Mouse (Mus musculus) kidney, adult 2 months (tissue): ENCODE data around the gene Zc3h15. TPM values are rescaled to one million over a fixed set of nuclear protein-coding genes. Genes with fewer than 3 reads are reported as not detected.

Experiments used
- DNase-seq: peaks from one replicate; pipeline ENCODE4 v3.0.0; 2021
- H3K27ac ChIP-seq: fragments of 200-500 bp; 2 replicates; pipeline ENCODE4 v1.5.1; 2012; ENCODE audit warnings: low read depth, low read length, control low read depth, inconsistent platforms; ENCODE audit not compliant: insufficient read depth
- H3K27me3 ChIP-seq: fragments of 200-500 bp; replicated peaks from 2 replicates; pipeline ENCODE4 v1.6.1; 2012; ENCODE audit warnings: mild to moderate bottlenecking, moderate library complexity, low read length, inconsistent platforms; ENCODE audit not compliant: control insufficient read depth, insufficient read depth
- H3K36me3 ChIP-seq: fragments of 200-500 bp; 2 replicates; pipeline ENCODE4 v1.6.1; 2012; ENCODE audit warnings: mild to moderate bottlenecking, moderate library complexity, low read length, inconsistent platforms; ENCODE audit not compliant: control insufficient read depth, insufficient read depth
- H3K4me1 ChIP-seq: fragments of 200-500 bp; 2 replicates; pipeline ENCODE4 v1.6.1; 2011; ENCODE audit warnings: low read length; ENCODE audit not compliant: control insufficient read depth, insufficient read depth
- H3K4me3 ChIP-seq: fragments of 200-500 bp; 2 replicates; pipeline ENCODE4 v1.5.1; 2011; ENCODE audit warnings: mild to moderate bottlenecking, low read depth, low read length, control low read depth; ENCODE audit not compliant: insufficient read depth
- CTCF ChIP-seq: fragments of 200-500 bp; conservative IDR thresholded peaks from 2 replicates; pipeline ENCODE4 v1.5.1; 2011; ENCODE audit warnings: low read depth, mild to moderate bottlenecking, control low read depth, low read length, moderate library complexity, mixed read lengths; ENCODE audit not compliant: insufficient read depth, insufficient read length
- POLR2A ChIP-seq: fragments of 200-500 bp; IDR thresholded peaks from one replicate; pipeline ENCODE4 v1.6.1; 2011; ENCODE audit warnings: low read depth, low read length, control low read depth
- WGBS: fragments of 180-500 bp; shearing (Covaris S2); methylation state at CpG from one replicate; pipeline ENCODE4 v1.1.7; 2018; 5-methylcytosine and 5-hydroxymethylcytosine counted together
- polyA plus RNA-seq: library from polyadenylated mRNA; depleted of rRNA; stranded (reverse); fragments of >200 nt; gene quantifications from 2 replicates; pipeline ENCODE4 v1.2.3, GENCODE M21; 2012

Zc3h15 gene
- polyA plus RNA-seq, 1 experiment = 25.2 TPM

DNA sequence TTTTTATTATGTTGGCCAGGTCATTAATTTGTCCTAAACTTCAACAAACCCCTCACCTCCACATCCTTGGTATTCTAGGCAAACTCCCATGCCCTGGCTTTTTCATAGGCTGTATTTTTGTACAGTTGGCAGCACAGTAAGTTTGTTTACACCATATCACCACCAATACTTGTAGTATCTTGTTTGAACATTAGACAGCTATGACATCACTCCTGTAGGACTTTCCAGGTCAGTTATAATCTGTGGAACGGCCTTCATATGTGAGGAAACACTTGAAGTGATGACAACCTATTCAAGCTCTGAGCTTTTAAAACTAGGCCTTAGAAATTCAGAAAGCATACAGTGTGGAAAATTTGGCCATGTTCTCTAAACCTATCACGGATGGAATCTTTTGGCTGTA is 29.6 kb downstream of the Zc3h15 start:
- DNase-seq = no peak
- Histone ChIP-seq H3K36me3 (no peaks in the 10 kb centered on the region), H3K4me3 (no peak overlapping the region), H3K27me3 (no peaks in the 10 kb centered on the region), H3K27ac (no peak overlapping the region), H3K4me1 (peaks cover 7% of the 10 kb centered on the region; the same call in 1 of the 2 replicates)
- TF ChIP-seq POLR2A (no peak), CTCF (no peak)
- 61% methylated on average over 2 of the region's 2 CpGs for WGBS

DNA sequence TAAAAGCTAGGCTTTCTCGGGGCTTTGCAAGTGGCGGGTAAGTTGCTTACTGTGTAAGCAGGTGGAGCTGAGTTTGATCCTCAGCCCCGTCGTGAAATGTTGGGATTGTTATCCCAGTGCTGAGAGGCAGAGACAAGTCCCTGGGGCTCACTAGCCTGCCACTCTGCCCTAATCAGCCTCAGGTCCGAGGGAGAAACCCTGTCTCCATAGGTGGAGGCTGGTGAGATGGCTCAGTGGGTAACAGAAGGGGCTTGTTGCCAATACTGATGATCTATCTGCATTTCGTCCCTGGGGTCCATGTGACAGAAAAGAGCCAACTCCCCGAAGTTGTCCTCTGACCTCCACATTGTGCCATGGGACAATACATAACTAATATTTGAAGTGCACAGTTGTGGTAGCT is 30.2 kb downstream of the Zc3h15 start:
- WGBS = 79% methylated on average over 7 of the region's 7 CpGs
- no peak for DNase-seq
- no peak overlapping the region for H3K27ac ChIP-seq
- peaks cover 7% of the 10 kb centered on the region; the same call in 1 of the 2 replicates for H3K4me1 ChIP-seq
- H3K4me3 ChIP-seq = no peak overlapping the region
- H3K27me3 ChIP-seq = no peaks in the 10 kb centered on the region
- no peaks in the 10 kb centered on the region for H3K36me3 ChIP-seq
- TF ChIP-seq CTCF (no peak), POLR2A (no peak)

DNA sequence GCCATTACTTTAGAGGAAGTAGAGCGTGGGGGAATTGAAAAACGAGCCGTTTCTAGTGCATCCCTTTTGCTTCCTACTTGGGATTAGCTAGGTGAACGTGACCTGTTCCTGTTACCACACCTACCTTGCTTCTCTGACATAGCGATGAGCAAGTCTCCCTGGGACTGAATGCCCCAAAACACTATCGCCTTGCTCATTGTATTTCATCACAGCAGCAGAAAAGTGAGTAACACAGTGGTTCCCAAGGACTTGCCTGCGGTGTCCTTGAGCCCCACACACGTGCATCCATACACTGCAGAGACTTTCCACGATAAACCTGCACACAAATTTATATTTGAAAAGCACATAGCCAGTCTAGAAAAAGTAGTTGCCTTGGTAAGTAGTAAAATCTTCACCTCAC is 30.7 kb downstream of the Zc3h15 start:
- Histone ChIP-seq H3K27ac (no peak overlapping the region), H3K4me1 (peaks cover 7% of the 10 kb centered on the region; the same call in 1 of the 2 replicates), H3K4me3 (no peak overlapping the region), H3K36me3 (no peaks in the 10 kb centered on the region), H3K27me3 (no peaks in the 10 kb centered on the region)
- TF ChIP-seq POLR2A (no peak), CTCF (no peak)
- 83% methylated on average over 9 of the region's 9 CpGs for WGBS
- no peak for DNase-seq

DNA sequence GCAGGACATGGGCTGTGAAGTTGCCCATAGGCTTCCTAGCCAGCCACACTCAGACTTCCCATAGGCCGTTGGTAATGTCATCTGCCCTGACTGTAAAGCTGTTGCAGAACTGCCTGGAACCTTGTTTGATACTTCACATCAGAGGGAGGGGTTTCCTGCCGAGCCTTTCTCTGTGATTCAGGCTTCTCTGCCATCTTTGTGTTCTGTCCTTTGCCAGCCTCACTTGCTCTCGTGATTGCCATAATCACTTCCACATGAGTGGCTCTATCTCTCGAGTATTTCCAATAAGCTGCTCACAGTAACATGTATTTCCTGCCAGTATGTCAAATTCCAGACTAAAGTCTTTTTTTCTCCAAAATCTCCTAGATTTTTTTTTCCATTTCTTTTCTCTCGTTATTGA is 31.4 kb downstream of the Zc3h15 start:
- 50% methylated on average over 5 of the region's 5 CpGs for WGBS
- Histone ChIP-seq H3K27ac (no peak overlapping the region), H3K27me3 (no peaks in the 10 kb centered on the region), H3K4me1 (peaks cover 7% of the 10 kb centered on the region; the same call in 1 of the 2 replicates), H3K36me3 (no peaks in the 10 kb centered on the region), H3K4me3 (no peak overlapping the region)
- no peak for DNase-seq
- TF ChIP-seq CTCF (no peak), POLR2A (no peak)

DNA sequence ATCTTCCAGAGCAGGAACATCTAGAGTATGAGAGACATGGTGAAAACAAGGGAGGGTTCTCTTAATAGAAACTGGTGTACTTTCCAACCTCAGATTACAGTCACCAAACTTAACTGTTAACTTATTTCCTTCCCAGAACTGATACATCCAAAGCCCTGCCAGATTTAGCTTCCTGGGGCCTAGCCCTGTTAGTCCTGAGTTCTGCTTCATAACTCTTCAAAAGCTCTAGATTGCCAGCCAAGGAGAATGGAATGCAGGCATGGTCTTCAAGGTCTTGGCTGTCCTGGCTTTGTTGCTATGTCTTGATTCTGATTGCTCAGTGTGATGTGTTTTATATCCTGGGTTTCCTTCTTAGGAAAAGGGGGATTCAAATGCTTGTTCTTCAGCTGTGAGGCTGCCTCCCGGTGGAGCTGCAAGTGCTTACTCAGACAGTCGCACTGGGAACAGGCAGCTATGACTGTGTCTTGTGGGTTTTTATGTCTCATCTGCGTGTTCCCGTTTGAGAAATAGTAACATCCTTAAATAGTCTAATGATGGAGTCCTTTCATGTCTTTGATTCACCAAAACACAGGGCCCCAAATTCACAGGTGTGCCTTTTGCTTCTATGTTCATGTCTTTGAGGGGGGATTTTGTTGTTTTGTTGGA is 32.1 kb downstream of the Zc3h15 start:
- Histone ChIP-seq H3K4me3 (no peak overlapping the region), H3K4me1 (peaks cover 7% of the 10 kb centered on the region; the same call in 1 of the 2 replicates), H3K27me3 (no peaks in the 10 kb centered on the region), H3K27ac (no peak overlapping the region), H3K36me3 (no peaks in the 10 kb centered on the region)
- TF ChIP-seq CTCF (no peak), POLR2A (no peak)
- 65% methylated on average over 4 of the region's 4 CpGs for WGBS
- no peak for DNase-seq

DNA sequence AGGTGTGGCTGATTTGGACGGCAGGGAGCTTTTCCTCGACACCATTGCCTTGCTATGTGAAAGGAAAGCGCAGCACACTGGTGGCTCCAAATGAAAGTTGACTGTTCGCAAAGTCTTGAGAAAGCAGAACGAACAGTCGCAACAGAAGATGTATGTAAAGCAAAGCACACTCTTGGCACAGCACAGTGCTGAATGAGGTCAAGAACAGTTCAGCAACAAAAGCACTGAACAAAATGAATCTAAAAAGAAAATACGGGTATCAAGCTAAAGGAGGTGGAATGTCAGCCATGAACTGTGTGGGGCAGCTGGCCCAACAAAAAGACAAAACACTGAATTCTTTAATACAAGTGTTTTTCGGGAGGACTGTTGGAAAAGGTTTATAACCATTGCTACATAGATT is 37.1 kb downstream of the Zc3h15 start:
- no peak for DNase-seq
- TF ChIP-seq CTCF (no peak), POLR2A (no peak)
- Histone ChIP-seq H3K4me3 (no peak overlapping the region), H3K27ac (no peak overlapping the region), H3K27me3 (no peaks in the 10 kb centered on the region), H3K36me3 (no peaks in the 10 kb centered on the region), H3K4me1 (peaks cover 4% of the 10 kb centered on the region; the same call in 1 of the 2 replicates)
- WGBS = 87% methylated on average over 8 of the region's 8 CpGs

DNA sequence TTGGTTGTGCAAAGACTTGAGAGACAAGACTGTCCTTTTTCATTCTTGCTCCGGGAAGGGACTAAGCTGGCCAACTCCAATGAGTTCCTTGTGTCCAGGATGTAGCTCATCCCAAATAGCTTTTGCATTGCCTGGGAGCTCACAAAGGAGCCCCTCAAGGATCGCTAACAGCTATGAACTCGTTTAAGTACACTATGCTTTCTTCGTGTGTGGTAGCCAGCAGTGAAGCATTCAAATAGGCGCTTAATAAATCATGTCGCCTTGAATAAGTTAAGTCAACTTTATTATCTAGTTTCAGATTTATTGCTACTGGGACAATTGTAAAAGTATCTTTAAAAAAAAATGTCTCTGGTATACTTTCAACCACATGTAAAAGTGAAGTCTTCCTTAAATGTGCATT is 37.5 kb downstream of the Zc3h15 start:
- TF ChIP-seq POLR2A (no peak), CTCF (no peak)
- no peak for DNase-seq
- 53% methylated on average over 6 of the region's 6 CpGs for WGBS
- Histone ChIP-seq H3K4me1 (peaks cover 4% of the 10 kb centered on the region; the same call in 1 of the 2 replicates), H3K36me3 (no peaks in the 10 kb centered on the region), H3K4me3 (no peak overlapping the region), H3K27me3 (no peaks in the 10 kb centered on the region), H3K27ac (no peak overlapping the region)
